Mouse (Mus musculus): ENCODE data around the gene Fam136a.

DNA sequence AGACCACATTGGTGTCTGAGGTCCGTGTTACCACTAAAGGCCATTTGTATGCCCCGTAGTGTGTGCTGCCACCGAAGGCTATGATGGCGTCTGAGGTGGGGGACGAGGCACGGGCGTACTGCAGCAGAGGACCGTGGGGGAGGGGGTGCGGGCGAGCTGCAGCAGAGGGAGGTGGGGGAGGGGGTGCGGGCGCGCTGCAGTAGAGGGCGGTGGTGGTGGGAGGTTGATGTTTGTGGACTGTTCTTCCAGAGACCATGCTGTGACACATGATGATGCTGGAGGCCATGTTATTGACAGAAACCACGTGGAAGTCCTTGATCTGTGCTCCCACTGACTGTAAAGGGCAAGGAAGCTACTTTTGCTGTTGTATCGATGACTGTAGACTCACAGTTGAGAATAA, 17.9 kb downstream of the Fam136a start:
- TF ChIP-seq CTCF (conservative IDR thresholded peaks at IDR 0.05 in 1 of 2, IDR thresholded peaks at IDR 0.05 in 1 of 2; ENCODE audit: low read depth in 2 of 2, low read length in 2 of 2) (no peak), POLR2AphosphoS2 (IDR thresholded peaks at IDR 0.05; ENCODE audit: low read depth, low read length) (no peak), ZC3H11A (IDR thresholded peaks at IDR 0.05; ENCODE audit: low read depth, low read length) (no peak), JUND (conservative IDR thresholded peaks at IDR 0.05; ENCODE audit: low read depth, low read length) (no peak), TCF12 (IDR thresholded peaks at IDR 0.05; ENCODE audit: low read depth, low read length) (no peak), SIN3A (IDR thresholded peaks at IDR 0.05; ENCODE audit: low read length) (no peak), CHD2 (IDR thresholded peaks at IDR 0.05; ENCODE audit: low read length) (no peak), USF1 (IDR thresholded peaks at IDR 0.05; ENCODE audit: low read depth, low read length) (no peak), MXI1 (IDR thresholded peaks at IDR 0.05; ENCODE audit: low read depth, low read length) (no peak), EP300 (IDR thresholded peaks at IDR 0.05; ENCODE audit: low read length) (no peak)

Measured in CH12.LX (cell line).